Mouse (Mus musculus): Measurements from ENCODE around the gene Mturn. TPM values are rescaled to one million over a fixed set of nuclear protein-coding genes. Genes with fewer than 3 reads are reported as not detected.

Mturn gene
- polyA plus RNA-seq, 1 experiment: 41.2 TPM

GRCm38 (mm10) chr6:54672901-54673300 is 8.5 kb upstream of the Mturn start:
- no peak for TF ChIP-seq CTCF (IDR thresholded peaks at IDR 0.05; ENCODE audit: borderline replicate concordance, insufficient read depth, low read depth, low read length)
- TF ChIP-seq POLR2A (IDR thresholded peaks at IDR 0.05; ENCODE audit: borderline replicate concordance, insufficient read depth, low read length): no peak
- H3K27me3 ChIP-seq (ENCODE audit: control insufficient read depth, insufficient read depth, low read length): no peaks in the 10 kb centered on the region
- peaks cover 6% of the 10 kb centered on the region for H3K4me1 ChIP-seq (ENCODE audit: control insufficient read depth, insufficient read depth, low read length)
- H3K27ac ChIP-seq (ENCODE audit: insufficient read depth, low read length): no peak overlapping the region
- no peak overlapping the region for H3K4me3 ChIP-seq (replicated peaks; ENCODE audit: insufficient read depth, low read depth, low read length)
- 54% methylated on average over 5 of the region's 5 CpGs for WGBS
- no peak for DNase-seq

DNA sequence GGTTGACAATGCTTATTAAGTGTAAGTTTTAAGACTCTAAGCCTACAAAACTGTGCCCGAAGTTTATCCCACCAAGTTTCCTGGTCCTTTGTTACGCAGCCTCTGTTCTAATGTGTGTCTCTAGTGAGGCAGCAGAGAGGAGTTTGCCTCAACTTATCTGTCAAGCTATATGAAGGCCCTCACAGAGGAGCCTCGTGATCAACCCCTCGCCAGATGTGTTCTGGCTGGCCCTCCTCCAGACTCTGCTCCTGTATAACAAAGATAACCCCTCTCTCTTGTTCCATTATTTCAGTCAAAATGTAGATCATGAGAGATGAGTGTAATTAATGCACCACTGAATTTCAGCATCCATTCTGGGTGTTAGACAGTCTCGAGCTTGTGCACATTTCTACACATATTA is 1.7 kb upstream of the Mturn start:
- 85% methylated on average over 5 of the region's 5 CpGs for WGBS
- Histone ChIP-seq H3K4me1 (ENCODE audit: control insufficient read depth, insufficient read depth, low read length) (peaks cover 6% of the 10 kb centered on the region; the same call in 1 of the 2 replicates), H3K27ac (ENCODE audit: insufficient read depth, low read length) (no peak overlapping the region), H3K27me3 (ENCODE audit: control insufficient read depth, insufficient read depth, low read length) (no peaks in the 10 kb centered on the region), H3K4me3 (replicated peaks; ENCODE audit: insufficient read depth, low read depth, low read length) (no peak overlapping the region)
- TF ChIP-seq CTCF (IDR thresholded peaks at IDR 0.05; ENCODE audit: borderline replicate concordance, insufficient read depth, low read depth, low read length): no peak
- no peak for TF ChIP-seq POLR2A (IDR thresholded peaks at IDR 0.05; ENCODE audit: borderline replicate concordance, insufficient read depth, low read length)
- no peak for DNase-seq

- no peak for DNase-seq
- Histone ChIP-seq H3K4me3 (replicated peaks; ENCODE audit: insufficient read depth, low read depth, low read length) (peak overlapping the region; percentile 69), H3K4me1 (ENCODE audit: control insufficient read depth, insufficient read depth, low read length) (peaks cover 6% of the 10 kb centered on the region; the same call in 1 of the 2 replicates), H3K27me3 (ENCODE audit: control insufficient read depth, insufficient read depth, low read length) (no peaks in the 10 kb centered on the region), H3K27ac (ENCODE audit: insufficient read depth, low read length) (peak overlapping the region; percentile 6)
- WGBS: under 1% methylated on average over 61 of the region's 61 CpGs
- TF ChIP-seq CTCF (IDR thresholded peaks at IDR 0.05; ENCODE audit: borderline replicate concordance, insufficient read depth, low read depth, low read length): no peak
- TF ChIP-seq POLR2A (IDR thresholded peaks at IDR 0.05; ENCODE audit: borderline replicate concordance, insufficient read depth, low read length): peak; percentile 46; the same call in 1 of the 2 replicates
Measured at GRCm38 (mm10) chr6:54681746-54682428, 463 bp downstream of the Mturn start.

DNA sequence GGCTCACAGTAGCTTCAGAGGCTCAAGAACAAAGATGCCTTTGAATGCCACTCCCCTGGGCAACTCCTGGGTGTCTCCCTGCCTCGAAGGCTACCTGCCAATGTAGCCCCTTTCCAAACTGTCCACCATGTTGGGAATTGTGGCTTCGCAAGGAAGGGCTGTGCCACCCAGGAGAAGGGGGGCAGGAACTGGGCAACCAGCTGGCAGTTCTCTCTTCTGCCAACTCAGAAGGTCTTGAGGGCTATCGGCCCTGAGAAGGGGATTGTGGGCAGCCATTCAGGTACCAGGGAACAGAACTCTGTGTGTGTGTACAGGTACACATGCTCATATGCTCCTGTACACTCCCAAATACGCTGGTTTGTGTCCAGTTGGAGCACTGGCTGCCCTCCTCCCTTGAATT is 2.7 kb downstream of the Mturn start:
- DNase-seq: no peak
- Histone ChIP-seq H3K4me3 (replicated peaks; ENCODE audit: insufficient read depth, low read depth, low read length) (no peak overlapping the region), H3K27me3 (ENCODE audit: control insufficient read depth, insufficient read depth, low read length) (no peaks in the 10 kb centered on the region), H3K4me1 (ENCODE audit: control insufficient read depth, insufficient read depth, low read length) (peaks cover 6% of the 10 kb centered on the region; the same call in 1 of the 2 replicates), H3K27ac (ENCODE audit: insufficient read depth, low read length) (no peak overlapping the region)
- 47% methylated on average over 4 of the region's 4 CpGs for WGBS
- TF ChIP-seq POLR2A (IDR thresholded peaks at IDR 0.05; ENCODE audit: borderline replicate concordance, insufficient read depth, low read length) (no peak), CTCF (IDR thresholded peaks at IDR 0.05; ENCODE audit: borderline replicate concordance, insufficient read depth, low read depth, low read length) (no peak)

DNA sequence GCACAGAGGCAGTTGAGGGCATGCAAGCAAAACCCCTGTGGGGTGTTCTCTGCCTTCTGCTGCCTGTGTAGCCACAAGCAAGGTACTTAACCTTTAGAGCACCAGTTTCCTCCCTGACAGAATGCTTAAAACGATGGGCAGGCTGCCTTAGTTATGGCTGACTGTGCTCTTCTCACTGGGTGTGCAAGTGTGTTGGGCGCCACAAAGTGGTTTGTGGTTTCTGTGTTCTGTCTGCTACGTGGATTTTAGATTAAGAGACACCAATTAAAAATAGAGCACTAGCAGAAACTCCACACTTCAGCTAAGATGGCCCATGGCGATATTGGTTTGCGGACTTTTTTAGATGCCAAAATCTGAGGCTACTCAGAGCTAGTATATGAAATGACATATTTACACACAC is 3.7 kb downstream of the Mturn start:
- TF ChIP-seq POLR2A (IDR thresholded peaks at IDR 0.05; ENCODE audit: borderline replicate concordance, insufficient read depth, low read length): no peak
- TF ChIP-seq CTCF (IDR thresholded peaks at IDR 0.05; ENCODE audit: borderline replicate concordance, insufficient read depth, low read depth, low read length): no peak
- DNase-seq: no peak
- Histone ChIP-seq H3K27ac (ENCODE audit: insufficient read depth, low read length) (no peak overlapping the region), H3K4me3 (replicated peaks; ENCODE audit: insufficient read depth, low read depth, low read length) (no peak overlapping the region), H3K4me1 (ENCODE audit: control insufficient read depth, insufficient read depth, low read length) (peaks cover 6% of the 10 kb centered on the region; the same call in 1 of the 2 replicates), H3K27me3 (ENCODE audit: control insufficient read depth, insufficient read depth, low read length) (no peaks in the 10 kb centered on the region)
- WGBS: 70% methylated on average over 5 of the region's 5 CpGs

GRCm38 (mm10) chr6:54685716-54686395 is 4.4 kb downstream of the Mturn start:
- Histone ChIP-seq H3K27me3 (ENCODE audit: control insufficient read depth, insufficient read depth, low read length) (no peaks in the 10 kb centered on the region), H3K4me3 (replicated peaks; ENCODE audit: insufficient read depth, low read depth, low read length) (no peak overlapping the region), H3K27ac (ENCODE audit: insufficient read depth, low read length) (no peak overlapping the region), H3K4me1 (ENCODE audit: control insufficient read depth, insufficient read depth, low read length) (peaks cover 6% of the 10 kb centered on the region; the same call in 1 of the 2 replicates)
- 89% methylated on average over 14 of the region's 14 CpGs for WGBS
- TF ChIP-seq POLR2A (IDR thresholded peaks at IDR 0.05; ENCODE audit: borderline replicate concordance, insufficient read depth, low read length): no peak
- no peak for TF ChIP-seq CTCF (IDR thresholded peaks at IDR 0.05; ENCODE audit: borderline replicate concordance, insufficient read depth, low read depth, low read length)
- DNase-seq: no peak

- TF ChIP-seq CTCF (IDR thresholded peaks at IDR 0.05; ENCODE audit: borderline replicate concordance, insufficient read depth, low read depth, low read length): no peak
- no peak for TF ChIP-seq POLR2A (IDR thresholded peaks at IDR 0.05; ENCODE audit: borderline replicate concordance, insufficient read depth, low read length)
- no peak for DNase-seq
- WGBS: 80% methylated on average over 21 of the region's 21 CpGs
Measured at GRCm38 (mm10) chr6:54686946-54687737, 5.7 kb downstream of the Mturn start.

More at GRCm38 (mm10) chr6:54686946-54687737, 5.7 kb downstream of the Mturn start:
- Histone ChIP-seq H3K4me3 (replicated peaks; ENCODE audit: insufficient read depth, low read depth, low read length) (no peak overlapping the region), H3K27ac (ENCODE audit: insufficient read depth, low read length) (no peak overlapping the region), H3K27me3 (ENCODE audit: control insufficient read depth, insufficient read depth, low read length) (no peaks in the 10 kb centered on the region), H3K4me1 (ENCODE audit: control insufficient read depth, insufficient read depth, low read length) (peaks cover 14% of the 10 kb centered on the region)

Measured in cerebellum, adult 2 months (tissue).